Mouse (Mus musculus) urinary bladder, postnatal 4 days (tissue): ENCODE measurements around the gene Uvrag.

Experiments
- DNase-seq, 2 experiments: peaks; one replicate each; pipeline ENCODE4 v3.0.0; 2021 to 2022; ENCODE audit warnings: low spot score in 2 of 2

The Uvrag gene

GRCm38 (mm10) chr7:99139841-99140491, 975 bp downstream of the Uvrag start:
- no peak for DNase-seq

- DNase-seq: no peak
These were observed 3.4 kb downstream of the Uvrag start for GRCm38 (mm10) chr7:99137541-99137940.

GRCm38 (mm10) chr7:99136789-99137188, 4.2 kb downstream of the Uvrag start:
- no peak for DNase-seq

GRCm38 (mm10) chr7:99133811-99134402, 7.0 kb downstream of the Uvrag start:
- DNase-seq: no peak

GRCm38 (mm10) chr7:99132597-99132996, 8.3 kb downstream of the Uvrag start:
- no peak for DNase-seq

- no peak for DNase-seq
These were observed 9.1 kb downstream of the Uvrag start for GRCm38 (mm10) chr7:99131819-99132353.

GRCm38 (mm10) chr7:99128965-99129364, 12.0 kb downstream of the Uvrag start:
- DNase-seq: no peak

- no peak for DNase-seq
These were observed 12.7 kb downstream of the Uvrag start for GRCm38 (mm10) chr7:99128020-99128950.

- DNase-seq: no peak
These were observed 14.9 kb downstream of the Uvrag start for GRCm38 (mm10) chr7:99126057-99126456.

- DNase-seq: no peak
These were observed 18.3 kb downstream of the Uvrag start for GRCm38 (mm10) chr7:99122651-99123050.

- no peak for DNase-seq
These were observed 19.9 kb downstream of the Uvrag start for GRCm38 (mm10) chr7:99120865-99121521.

GRCm38 (mm10) chr7:99120082-99120481, 20.9 kb downstream of the Uvrag start:
- no peak for DNase-seq

- DNase-seq: no peak
These were observed 24.2 kb downstream of the Uvrag start for GRCm38 (mm10) chr7:99116781-99117180.

GRCm38 (mm10) chr7:99114006-99114726, 26.8 kb downstream of the Uvrag start:
- no peak for DNase-seq

GRCm38 (mm10) chr7:99107566-99107965, 33.4 kb downstream of the Uvrag start:
- DNase-seq: no peak

- no peak for DNase-seq
These were observed 34.1 kb downstream of the Uvrag start for GRCm38 (mm10) chr7:99106714-99107270.

- no peak for DNase-seq
These were observed 39.0 kb downstream of the Uvrag start for GRCm38 (mm10) chr7:99101767-99102593.

GRCm38 (mm10) chr7:99101076-99101475, 39.9 kb downstream of the Uvrag start:
- no peak for DNase-seq

- no peak for DNase-seq
These were observed 40.4 kb downstream of the Uvrag start for GRCm38 (mm10) chr7:99100573-99100972.

- DNase-seq: no peak
These were observed 40.9 kb downstream of the Uvrag start for GRCm38 (mm10) chr7:99100087-99100486.
